Mouse (Mus musculus) cerebellum, adult 11 months (tissue): ENCODE results near the gene Ada.

ENCODE experiments used
- DNase-seq: peaks from one replicate; pipeline ENCODE4 v3.0.0; 2022

Gene Ada

DNA sequence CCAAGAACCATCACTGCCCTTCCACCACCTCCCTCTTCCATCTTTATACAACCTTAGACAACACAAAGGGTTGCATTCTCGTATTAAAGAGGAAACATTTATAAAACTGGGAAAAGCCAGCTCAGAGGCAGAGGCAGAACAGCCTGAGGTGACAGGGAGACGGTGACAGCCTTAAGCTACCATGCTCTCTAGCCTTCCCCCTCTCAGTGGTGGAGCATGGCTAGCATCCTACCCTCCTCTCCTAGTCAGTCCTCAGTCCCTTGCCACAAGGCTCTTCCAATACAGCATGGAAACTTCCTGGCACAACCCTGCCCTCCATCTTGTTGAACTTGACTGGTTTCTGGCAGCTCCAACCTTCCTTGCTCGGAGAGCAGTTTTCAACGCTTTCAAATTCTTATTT, 21.7 kb downstream of the Ada start:
- no peak for DNase-seq

DNA sequence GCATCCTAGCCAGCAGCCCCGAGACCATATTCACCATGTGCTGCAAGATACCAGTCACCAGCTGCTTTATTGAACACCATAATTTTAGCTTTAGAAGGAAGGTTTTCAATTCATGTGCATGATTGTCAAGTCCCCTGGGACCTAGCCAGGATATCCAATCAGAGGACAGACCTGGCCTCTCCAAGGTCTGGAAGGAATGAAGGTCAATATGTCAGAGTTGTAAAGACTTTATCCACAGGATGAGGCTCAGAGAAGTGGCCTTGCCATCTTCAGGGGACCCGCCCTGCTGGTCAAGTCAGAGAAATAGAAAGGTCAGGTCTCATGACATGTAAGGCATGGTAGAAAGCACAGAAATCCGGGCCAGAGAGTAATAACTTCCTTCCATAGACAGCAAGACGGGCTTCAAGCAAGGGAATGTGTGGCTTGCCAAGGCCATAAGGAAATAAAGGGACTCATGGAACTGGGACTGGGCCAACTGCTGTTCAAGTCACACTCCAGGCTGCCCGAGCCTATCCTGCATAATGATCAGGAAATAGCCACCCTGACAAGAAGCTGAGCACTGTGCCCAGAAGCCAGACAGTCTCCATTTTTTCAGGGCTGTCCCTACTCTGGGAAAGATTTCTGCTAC, 23.2 kb downstream of the Ada start:
- no peak for DNase-seq

DNA sequence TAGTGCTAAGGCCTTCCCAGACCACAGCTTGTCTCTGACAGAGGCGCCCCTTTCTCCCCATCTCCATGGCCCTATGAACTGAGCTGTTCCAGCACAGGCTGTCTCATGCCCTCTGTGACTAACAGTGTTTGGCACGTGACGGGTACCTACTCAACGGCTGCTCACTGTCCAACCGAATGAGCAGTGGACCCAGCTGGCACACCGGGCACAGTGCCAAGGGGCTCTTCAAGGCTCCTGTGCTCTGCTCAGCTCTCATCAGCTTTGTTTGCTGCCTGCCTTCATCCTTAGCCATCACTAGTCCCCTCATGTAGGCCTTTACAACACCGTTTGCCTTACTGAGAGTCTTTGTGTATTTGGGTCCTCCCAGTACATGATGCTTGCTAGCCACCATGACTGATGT, 27.5 kb downstream of the Ada start:
- peak; percentile 76 for DNase-seq

DNA sequence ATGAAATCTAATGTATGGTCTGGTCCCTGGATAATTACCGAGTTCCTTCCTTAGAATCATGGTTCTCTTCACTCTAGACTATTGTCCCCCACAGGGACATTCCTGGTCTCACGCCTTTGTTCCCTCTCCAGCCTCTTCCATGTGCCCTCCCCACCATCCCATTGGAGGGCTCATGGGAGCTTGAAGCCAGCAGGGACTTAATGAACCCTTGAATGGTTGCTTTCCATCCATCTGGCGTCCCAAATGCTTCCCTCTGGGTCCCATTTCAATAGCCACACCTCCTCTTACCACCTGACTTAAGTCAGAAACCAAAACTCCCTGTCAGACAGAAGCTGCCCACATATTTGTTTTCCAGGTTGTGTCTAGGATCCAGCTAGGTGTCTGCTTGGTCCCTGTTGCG, 30.4 kb downstream of the Ada start:
- DNase-seq: peak; percentile 37

DNA sequence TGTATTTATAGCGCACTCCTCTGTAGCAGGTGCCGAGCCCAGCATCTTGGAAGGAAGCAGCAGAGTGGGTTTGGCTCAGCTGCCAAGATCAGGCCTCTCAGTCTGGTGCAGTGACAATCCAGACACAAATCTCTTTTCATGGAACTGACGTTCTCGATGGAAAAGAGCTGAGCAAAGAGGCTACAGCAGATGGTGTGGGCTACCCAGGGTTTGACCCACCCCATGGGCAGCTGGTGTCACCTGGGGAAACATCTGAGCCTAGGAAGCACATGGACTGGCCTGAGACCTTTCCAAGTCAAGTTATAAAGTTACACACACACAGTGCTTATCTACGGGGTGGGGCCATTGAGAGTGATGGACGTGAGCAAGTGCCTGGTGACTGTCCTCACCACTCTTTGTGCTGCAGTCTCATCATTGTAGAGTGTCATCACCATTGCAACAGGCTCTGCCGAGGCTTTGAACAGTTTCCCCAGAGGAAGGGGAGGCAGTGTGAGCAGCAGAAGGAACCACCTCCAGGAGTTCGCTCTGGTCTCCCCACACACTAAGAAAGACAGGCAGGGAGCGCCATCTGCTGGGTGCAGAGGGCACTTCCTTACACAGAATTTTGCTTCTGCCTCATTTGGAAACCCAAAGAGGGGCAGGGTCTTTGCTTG, 31.0 kb downstream of the Ada start:
- DNase-seq: peak; percentile 79

DNA sequence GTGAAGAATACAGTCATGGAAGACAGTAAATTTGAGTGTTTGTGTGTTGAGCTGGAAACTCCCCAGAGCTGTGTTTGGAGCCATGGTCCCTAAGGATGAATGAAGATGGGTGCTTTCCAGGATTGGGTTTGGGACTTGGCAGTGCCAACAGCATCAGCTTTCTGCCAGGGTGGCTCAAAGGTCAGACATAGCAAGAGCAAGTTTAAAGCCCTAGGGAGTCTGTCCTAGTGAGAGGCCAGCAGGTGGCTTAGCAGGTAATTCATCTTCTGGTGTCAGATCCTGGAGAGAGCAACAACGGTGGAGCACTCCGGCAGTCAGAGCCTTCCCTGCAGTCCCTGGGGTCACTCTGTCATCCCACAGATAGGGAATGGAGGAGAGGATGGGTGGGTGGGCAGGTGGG, 31.5 kb downstream of the Ada start:
- DNase-seq: no peak

DNA sequence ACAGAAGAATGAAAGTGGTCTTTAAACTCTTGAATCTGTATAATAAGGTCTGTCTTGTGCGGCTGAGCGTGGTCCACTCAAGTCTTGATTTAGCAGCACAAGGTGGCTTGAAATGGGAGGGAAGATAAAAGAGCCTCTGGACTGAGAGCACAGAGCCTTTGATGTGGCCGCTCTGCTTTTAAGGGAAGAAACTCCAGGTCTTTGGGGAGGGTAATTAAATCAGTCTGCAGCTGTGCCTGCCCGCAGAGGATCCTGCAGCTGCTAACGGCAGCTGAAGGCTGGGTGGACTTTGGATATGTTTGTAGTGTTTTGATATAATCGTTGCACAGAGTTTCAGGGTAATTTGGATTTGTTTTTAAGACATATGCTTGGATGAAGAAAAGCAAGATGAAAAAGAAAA, 33.2 kb downstream of the Ada start:
- DNase-seq: no peak

DNA sequence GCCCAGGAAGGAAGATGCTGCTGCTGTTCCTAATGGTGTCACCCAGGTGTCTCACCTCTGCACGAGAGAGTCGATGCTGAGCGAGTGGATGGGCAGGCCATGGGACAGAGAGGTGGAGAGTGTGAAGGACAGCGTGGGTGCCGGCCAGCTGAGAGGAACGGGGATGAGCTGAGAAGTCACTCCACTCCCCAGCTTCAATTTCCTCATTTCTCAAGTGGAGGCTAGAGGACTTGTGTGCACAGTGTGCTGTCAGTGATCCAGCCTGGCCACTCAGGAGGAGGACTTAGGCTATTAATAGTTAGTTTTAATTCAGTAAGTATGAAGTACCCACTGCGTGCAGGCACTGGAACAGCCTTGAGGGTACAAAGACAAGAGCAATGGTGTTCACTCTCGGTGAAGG, 33.6 kb downstream of the Ada start:
- DNase-seq: no peak

DNA sequence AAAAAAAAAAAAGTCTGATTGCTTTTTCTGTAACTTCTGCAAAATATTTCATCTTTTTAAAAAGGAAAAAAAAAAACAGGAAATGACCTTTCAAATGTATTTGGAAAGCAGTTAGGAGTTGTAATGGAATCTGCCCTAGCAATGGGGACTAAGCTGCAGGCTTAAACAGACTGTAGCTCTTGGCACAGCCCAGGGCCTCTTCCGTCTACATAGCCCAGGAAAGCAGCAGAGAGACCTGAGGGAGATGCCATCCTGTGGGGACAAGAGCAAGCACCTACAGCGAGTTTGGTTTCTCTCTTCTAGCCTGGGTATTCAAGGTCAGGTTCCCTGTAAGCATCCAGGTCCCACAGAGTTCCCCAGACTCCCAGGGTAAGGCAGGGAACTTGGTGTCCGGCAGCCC, 36.7 kb downstream of the Ada start:
- DNase-seq: no peak

DNA sequence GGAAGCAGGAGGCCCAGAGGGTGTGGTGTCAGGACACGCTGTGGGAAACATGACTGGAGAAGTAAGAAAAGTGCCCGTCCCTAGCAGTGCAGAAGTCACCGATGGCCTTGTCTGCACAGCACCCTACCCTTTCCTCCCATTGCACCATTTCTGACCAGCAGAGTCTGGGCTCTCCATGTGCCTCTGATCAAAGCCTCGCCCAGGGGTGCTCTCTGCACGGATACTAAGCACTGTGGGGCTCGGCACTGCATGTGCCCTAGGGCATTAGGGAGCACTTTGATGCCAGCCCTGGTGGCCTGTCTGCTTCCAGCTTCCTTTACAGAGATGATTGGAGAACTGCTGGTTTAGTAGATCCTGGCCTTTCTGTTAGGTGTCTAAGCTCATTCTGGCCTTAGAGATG, 37.2 kb downstream of the Ada start:
- DNase-seq: no peak

DNA sequence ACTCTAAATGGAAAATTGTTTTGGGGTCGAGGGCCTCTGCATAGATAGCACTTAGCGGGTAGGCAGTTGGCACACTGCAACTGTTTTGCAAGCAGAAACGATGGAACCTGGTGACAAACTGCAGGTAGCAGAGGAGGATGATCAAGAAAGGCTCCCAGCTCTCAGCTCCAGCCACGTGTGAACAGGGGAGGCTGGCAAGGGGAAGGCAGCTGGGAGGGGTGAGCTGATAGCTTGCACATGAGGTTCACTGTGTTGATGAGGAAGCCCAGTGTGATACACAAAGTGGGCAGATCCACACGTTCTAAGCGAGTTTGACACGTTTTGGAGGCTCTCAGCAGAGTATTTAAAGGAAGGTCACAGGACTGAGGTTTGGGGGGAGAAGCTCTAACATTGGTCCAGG, 37.6 kb downstream of the Ada start:
- no peak for DNase-seq

DNA sequence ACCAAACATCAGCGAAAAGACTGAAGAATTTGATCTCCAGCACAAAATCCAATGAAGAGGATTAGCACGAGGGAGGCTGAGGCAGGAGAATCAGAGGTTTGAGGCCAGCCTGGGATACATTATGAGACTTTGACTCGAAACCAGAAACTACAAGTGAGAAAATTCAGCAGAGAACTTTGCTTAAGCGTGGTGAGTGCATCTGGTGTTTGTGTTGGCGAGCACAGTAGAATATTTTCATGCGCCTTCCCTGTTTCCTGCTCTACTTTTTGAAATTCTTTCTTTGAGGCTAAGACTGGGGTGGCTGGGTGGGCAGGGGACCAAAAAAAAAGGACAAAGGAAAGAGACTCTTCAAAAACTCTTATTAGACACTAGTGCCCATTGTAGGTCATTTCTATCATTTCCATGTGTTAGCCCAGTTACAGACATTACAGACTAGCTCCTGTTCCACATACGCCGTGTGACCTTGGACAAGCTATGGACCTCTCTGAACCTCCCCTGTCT, 38.6 kb downstream of the Ada start:
- no peak for DNase-seq

DNA sequence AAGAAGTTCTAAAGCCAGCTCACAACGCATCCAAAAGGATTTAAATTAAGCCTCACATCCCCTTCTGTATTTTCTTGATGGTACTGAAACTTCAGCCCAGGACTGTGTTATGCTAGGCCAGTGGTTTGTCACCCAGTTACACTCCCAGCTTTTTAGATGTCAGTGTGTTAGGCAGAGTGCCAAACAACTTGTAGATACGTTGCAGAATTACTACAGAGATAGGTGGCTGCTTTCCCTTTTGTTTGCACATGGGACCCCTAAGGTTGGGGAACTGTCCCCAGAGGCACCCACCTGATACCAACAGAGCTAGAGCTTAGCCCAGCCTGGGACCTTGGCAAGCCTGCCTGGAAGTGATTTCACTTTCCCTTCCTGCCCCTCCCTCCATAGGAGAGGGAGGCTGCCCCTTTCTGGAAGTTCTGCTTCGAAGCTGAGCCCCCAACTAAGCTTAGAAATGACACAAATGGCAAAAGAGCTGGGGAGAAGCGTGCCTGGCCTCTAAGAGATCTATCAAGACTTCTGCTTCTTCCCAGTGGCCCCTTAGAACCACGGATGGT, 39.4 kb downstream of the Ada start:
- no peak for DNase-seq

DNA sequence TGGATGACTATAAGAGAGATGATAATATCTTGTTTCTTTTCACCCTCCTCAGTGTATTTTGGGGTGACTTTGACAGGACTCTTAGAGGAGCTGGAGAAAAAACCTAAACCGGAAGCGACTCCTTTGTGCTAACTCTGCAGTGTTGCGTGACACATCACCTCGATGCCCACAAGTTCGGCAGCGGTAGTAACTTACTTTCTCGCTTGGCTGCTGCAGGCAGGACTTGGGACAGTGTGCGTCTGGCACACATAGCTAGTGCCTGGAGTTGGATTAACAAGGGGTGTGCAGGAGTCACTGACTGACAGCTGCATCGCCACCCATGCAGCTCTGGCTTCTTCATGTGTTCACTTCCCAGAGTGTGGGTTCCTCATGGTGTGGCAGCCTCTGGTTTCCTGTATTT, 40.0 kb downstream of the Ada start:
- no peak for DNase-seq

DNA sequence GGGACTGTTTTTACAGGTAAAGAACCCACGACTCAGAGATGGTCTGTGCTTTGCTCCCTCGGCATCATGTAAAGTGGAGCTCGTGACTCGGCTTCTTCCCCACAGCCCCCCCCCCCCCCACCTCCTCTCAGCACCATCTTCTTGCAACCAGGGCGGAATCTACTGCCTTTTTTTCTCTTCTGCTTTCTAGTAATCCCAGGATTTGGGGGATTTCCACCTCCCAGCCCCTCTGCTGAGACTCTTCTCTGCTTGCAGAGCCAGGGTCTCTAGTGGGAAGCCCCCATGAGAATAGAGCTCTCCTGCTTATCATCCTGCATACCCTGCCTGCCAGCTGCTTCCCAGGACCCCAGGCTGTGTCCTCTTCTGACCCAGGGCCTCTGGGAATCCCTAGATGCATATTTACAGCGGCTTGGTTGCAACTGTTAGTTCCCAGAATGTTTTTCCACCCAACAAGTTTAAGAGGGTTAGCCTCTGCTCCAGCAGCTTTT, 41.2 kb downstream of the Ada start:
- DNase-seq: no peak

DNA sequence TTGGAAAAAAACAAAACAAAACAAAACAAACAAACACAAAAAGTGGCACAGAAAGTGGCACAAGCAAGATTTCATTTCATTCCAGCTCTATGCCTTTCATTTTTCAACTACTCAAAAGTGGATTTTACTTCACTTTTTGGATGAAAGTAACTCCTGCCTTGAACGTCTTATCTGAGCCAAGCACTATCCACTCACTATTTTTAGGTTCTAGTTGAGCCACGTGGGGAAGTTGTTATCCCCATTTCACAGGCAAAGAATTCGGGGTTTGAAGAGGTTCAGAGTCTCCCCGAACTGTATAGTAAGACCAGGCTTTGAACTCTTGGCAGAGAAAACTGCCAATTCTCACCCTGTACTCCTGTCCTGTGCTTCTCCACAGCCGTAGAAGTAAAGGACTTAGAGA, 41.7 kb downstream of the Ada start:
- DNase-seq: no peak

DNA sequence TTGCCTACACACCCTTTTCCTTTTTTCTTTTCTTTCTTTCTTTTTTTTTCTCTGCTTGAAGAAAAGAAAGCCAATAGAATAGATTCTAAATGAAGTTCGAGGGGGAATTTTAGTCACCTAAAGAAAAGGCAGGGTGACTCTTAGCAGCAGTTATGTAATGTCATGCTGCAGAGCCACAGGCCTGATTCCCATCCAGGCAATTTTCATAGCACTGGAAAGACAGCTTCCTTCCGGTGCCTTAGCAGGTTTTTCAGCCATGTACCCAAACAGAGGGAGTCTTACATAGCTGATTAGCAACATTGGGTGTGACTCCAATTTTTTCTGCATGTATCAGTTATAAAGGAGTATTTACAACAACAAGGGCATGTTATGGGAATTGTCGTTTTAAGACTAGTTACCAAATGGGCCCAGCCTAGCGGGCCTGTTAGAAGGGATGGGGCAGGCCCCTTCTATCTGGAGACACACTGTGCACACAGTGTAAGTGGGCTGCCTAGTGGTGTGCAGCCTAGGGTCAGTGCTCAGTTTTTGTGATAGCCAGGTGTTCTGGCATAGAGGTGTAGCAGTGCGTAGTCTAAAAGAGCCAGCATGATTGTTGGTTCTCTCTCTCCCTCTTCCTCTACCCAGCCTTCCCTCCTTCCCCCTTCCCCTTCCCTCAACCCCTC, 46.3 kb downstream of the Ada start:
- DNase-seq: no peak

DNA sequence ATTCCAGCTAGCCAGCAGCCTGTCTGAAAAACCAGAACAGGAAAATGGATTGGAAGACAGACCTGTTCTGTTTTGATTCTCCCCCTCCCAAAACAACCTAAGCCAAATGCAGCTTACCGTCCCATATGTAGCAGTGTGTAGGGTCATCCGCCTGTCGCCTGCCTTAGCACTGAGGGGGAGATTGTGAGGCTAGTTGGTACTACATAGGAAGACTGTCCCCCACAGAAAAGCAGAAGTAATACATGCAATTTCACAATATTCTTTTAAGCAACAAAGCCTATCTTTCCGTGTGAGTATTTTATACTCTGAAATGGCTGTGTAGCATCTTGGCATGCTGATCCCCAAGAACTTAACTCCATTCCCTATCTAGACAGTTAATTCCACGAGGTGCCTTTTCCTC, 47.1 kb downstream of the Ada start:
- no peak for DNase-seq

DNA sequence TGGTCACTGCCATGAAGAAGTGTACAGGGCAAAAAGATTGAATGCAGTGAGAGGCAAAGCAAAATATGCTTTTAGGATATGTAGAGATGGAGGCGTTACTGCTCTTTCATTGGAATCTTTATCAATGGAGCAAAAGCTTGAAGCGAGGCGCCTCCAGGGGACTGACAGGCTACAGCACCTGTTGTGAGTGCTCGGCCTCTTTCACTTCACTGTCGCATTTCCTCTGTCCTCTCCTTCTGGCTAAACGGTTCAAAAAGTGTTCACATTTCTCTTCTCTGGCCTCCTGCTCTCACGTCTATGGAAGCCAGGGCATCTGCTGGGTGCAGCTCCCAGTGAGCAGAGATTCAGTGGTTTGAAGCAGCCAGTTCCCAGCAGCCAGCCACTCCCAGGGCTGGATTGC, 47.6 kb downstream of the Ada start:
- DNase-seq: no peak

DNA sequence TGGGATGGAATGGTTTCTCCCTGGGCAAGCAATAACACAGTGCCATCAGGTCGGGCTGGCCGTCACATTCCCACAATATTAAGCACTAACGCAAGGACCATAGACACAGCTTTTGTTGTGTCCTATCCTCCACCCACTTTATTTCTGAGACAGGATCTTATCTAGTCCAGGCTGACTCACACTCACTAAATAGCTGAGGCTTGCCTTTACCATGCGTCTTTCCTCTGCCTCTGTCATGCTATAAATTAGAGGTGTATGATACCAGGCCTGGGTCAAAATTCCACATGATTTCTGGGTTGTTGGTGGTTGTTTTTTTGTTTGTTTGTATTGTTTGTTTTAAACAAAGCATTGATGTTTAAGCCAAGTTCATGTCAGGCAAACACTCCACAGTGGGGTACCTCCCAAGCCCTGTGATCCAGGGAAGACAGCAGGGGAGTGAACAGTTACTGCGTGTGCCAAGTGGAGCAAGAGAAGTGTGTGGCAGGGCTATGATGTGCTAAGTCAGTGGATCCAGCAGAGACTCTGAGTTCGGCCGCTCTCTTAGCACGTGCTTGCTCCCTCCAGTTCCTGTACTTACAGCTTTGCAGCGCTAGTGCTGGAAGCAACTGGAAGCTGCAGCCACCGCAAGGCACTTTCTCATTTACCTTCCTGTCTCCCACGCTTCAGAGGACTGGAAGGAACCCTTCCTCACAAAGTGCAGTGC, 50.8 kb downstream of the Ada start:
- DNase-seq: no peak

DNA sequence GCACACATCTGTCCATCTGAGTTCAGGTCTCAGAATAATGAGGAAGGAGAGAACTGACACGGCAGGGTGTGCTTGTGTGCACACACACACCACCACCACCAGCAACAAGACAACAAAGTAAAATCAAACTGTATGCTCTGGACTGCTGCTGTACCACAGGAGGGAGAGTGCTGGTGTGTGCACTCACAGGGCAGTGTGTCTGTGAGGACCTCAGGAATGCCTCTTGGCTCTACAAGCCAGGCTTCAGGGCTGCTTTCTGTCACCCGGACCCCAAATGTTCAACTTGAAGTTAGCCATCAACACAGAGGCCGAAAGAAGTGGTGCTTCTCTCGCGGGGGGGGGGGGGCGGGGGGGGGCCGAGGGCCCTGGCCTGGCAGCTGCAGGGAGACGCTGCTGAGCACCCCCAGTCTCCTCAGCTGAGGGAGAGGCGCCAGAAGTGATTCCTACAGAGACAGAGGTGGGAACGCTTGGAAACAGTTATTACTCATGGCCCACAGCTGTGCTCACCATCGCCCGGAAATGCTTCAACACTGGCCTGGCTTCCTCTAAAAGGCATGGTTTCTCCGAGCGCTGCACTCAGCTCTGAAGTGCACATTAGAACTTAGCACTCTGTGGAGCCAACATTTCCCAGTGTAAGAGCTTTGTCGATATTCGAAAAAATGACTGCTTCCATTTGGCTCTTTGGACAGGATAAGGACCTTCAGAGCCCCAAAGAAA, 52.1 kb downstream of the Ada start:
- DNase-seq: no peak

DNA sequence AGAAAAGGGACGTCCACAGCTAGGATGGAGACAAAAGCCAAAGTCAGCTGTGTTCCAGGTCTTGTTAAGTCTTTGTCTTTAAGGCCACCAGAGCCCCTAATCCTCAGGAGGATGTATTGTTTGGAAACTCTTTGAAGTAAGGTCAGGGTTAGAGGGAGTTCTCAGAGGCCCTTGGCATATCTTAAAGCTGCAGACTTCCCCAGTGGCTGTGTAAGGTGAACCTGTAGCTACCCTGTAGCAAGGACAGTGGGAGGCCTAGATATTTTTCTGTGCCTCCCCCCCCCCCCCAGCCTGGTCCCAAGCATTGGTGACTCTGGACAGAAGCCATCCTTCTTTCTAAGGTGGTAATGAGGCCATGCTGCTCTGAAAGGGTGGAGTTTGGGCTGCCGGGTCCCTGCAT, 53.3 kb downstream of the Ada start:
- DNase-seq: no peak
